24 mouse cellular contexts compared by ENCODE assay signal in genomic region chr2:103749091-103749490, GRCm38 (mm10).
"Had no signal": no experiment of that assay in that cellular context is flagged by ENCODE, and none has a peak within 500 bp of the region (broad histone marks: within the 10 kb centered on the region; RNA-seq: fewer than 3 reads in every experiment).

No protein-coding gene starts in this region.

- H3K4me3 ChIP-seq: gastrocnemius, adult 2 months; heart, embryonic 10.5 days; heart, embryonic 12.5 days; hindbrain, embryonic 10.5 days; hindbrain, embryonic 12.5 days; limb, embryonic 13.5 days; limb, embryonic 15.5 days; liver, embryonic 12.5 days had no signal

- ATAC-seq: hindbrain, embryonic 16.5 days; inflammation-experienced regulatory T-cells, adult 6 months; liver, embryonic 12.5 days had no signal

- H3K9ac ChIP-seq: heart, embryonic 12.5 days; hindbrain, embryonic 12.5 days; hindbrain, embryonic 14.5 days; limb, embryonic 13.5 days; limb, embryonic 15.5 days; liver, embryonic 12.5 days; liver, embryonic 14.5 days had no signal

- H3K4me1 ChIP-seq: heart, embryonic 10.5 days; heart, embryonic 12.5 days; hindbrain, embryonic 10.5 days; hindbrain, embryonic 12.5 days; limb, embryonic 13.5 days; limb, embryonic 15.5 days had no signal

- DNase-seq: gastrocnemius, adult 2 months; gastrocnemius, postnatal 10 days; gastrocnemius, postnatal 25 days; heart, postnatal 10 days; heart, postnatal 4 days; kidney, adult 18-20 months; kidney, adult 8-10 months; kidney, postnatal 10 days; kidney, postnatal 25 days; kidney, postnatal 4 days; layer of hippocampus, adult 9-11 months; layer of hippocampus, postnatal 36 days; left cerebral cortex, postnatal 4 days had no signal

- H3K4me2 ChIP-seq: heart, embryonic 12.5 days; hindbrain, embryonic 12.5 days; hindbrain, embryonic 14.5 days; limb, embryonic 13.5 days; limb, embryonic 15.5 days; liver, embryonic 12.5 days had no signal

- H3K27me3 ChIP-seq: heart, embryonic 12.5 days; hindbrain, embryonic 12.5 days; limb, embryonic 13.5 days; limb, embryonic 15.5 days; liver, embryonic 12.5 days had no signal

- H3K27ac ChIP-seq: gastrocnemius, adult 2 months; heart, embryonic 10.5 days; hindbrain, embryonic 10.5 days; hindbrain, embryonic 12.5 days; hindbrain, embryonic 14.5 days; limb, embryonic 13.5 days; limb, embryonic 15.5 days; liver, embryonic 12.5 days; liver, embryonic 14.5 days had no signal

- H3K9me3 ChIP-seq: heart, embryonic 10.5 days; heart, embryonic 12.5 days; hindbrain, embryonic 10.5 days; hindbrain, embryonic 12.5 days; limb, embryonic 13.5 days; limb, embryonic 15.5 days; liver, embryonic 12.5 days had no signal
